Mouse (Mus musculus) cerebellum, adult 18-20 months (tissue): ENCODE data around the gene Olfr372.
"Not testable (repeated sequence)": the region's sequence is repeated elsewhere in the genome, so short reads cannot be mapped to it uniquely, and the experiment has no call there.

Experiments used
- DNase-seq, 2 experiments: peaks; one replicate each; pipeline ENCODE4 v3.0.0; 2021

Olfr372 gene

DNA sequence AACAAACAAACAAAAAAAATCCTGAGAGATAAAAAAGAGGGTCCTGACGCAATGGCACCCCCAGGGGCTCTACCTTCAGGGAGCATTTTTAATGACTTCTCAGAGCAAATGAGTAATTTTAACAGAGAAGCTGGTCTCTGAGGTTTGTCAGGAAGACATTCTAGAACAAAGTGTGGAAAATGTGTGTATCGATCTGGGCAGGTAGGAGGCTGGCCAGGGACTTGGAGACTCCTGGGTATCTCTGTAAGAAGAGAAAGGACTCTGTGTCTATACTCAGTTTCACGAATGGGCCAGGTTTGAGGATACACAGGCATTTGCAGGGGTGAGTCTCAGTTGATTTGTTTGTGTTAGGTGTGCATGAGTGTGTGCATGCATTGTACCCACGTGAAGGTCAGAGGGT lies at the start of gene Olfr372:
Gene Olfr372 (plus strand): TSS at position 301 of the 400 bp plus-strand sequence.
- DNase-seq: not testable (repeated sequence)

DNA sequence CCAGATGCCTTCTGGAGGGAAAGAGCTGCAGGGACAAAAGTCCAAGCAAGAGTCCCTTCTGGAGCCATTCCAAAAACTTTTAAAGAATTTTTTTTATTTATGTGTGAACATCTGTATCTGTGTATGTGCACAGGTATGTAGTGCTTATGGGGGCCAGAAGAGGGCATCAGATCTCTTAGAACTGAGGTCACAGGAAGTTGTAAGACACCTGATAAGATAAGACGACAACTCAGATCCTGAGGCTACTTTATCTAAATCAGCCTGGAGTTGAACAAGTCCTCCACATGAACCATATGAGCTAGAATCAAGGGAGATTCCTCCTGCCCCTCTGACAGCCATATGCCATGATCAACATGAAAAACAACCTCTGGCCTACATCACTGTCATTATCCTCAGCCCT lies 41.6 kb upstream of the Olfr372 start:
- DNase-seq: no peak

DNA sequence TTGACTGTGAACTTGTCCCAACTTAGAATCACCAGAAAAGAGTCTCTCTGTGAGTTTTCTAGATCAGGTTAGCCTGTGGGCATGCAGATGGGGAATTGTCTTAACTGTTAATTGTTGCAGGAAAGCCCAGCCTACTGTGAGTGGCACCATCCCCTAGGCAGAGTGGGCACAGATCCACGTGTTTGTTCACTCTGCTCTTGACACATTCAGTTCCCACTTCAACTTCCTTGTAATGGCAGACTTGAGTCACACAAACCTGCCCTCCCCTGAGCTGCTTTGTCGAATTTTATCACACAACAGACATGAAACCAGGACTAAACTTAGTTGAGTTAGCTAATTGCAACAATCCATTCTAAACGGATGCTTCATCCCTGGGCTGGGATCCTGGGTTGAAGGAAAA lies 40.8 kb upstream of the Olfr372 start:
- no peak for DNase-seq

DNA sequence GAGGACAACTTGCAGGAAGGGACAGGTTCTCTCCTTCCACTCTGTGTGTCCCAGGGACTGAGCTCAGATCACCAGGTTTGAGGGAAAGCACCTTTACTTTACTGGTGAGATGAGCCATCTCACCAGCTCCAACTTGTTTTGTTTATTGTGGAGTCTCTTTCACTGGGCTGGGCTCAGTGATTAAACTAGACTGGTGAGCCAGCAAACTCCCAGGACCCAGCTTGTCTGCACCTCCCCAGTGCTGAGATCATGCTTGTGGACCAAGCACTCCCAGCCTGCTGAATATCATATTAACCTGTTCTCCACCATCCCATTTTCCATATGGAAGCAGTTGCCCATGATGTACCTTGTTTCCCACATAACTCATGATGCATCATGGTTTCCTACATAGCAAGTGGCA lies 38.1 kb upstream of the Olfr372 start:
- no peak for DNase-seq

DNA sequence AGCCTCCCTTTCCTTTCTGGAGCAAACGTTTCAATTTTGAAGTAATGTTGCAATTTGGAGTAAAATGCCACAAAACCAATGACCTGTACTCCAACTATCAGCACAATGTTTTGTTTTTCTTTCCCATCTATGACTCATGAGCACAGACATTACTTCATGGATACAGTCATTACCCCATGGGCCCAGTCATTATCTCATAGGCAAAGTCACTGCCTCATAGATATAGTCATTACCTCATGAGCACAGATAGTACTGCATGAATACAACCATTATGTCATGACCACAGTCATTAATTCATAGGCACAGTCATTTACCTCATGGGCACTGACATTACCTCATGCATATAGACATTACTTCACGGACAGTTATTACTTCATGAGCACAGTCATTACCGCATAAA lies 35.1 kb upstream of the Olfr372 start:
- DNase-seq: no peak

DNA sequence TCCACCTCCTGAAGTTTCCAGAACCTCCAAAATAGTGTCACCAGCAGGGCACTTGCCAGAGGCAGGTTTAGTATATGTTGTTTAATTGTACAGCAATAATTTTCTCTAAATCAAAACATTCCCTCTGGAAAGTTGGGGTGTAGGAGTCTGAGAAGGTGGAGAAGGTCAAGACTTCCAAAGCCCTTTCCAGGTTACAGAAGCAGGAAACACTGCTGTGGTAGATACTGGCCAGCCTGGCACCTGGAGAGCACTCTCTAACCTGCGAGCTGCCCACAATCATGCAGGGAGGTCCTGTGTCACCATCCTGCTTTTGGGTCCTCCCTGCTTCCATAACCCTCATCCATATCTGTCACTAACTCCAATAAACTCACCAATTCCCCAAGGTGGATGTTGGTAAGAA lies 34.3 kb upstream of the Olfr372 start:
- DNase-seq: no peak

DNA sequence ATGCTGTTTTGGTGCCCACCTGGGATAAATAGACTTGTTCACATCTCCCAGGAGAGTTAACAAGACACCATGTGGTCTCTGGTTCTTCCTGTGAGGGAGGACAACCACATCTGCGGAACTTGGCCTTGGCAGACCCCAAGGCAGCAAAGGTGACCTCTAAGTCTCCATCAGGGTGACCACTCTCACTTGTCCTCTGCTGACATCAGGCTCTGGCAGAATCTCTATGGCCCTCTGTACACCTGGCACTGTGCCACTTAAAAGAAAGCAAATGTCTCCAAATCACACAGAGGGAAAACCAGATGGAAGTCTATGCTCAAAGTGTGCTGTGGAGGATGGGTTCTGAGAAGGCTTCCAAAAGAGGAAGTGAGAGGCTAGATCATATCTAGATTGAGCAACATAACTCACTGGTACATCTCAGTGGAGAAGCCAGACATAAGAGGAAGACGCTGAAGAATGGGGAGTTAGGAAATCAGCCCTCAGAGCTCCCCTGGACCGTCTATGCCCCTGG lies 32.8 kb upstream of the Olfr372 start:
- no peak for DNase-seq

DNA sequence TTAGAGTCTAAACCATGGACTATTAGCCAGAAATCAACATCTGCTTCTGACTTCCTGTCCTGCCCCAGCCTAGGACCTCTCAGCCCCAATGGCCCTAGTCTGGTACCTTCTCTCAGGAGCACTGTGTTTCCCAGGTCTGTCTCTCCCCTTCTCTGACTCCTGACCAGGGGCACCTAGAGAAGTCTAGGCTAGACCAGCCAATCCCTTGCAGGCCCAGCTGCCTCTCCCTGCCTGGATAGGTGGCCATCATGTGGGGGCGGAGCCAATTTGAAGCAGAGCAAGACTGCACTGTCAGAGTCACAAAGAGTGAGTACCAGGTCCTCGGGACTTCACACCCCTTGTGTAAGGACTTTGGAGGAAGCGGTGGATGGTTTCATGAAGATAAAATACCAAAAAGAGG lies 31.5 kb upstream of the Olfr372 start, which contains the start of gene Cyp4f18:
Gene Cyp4f18 (minus strand): TSS at position 154 of the 400 bp plus-strand sequence.
- DNase-seq: no peak

DNA sequence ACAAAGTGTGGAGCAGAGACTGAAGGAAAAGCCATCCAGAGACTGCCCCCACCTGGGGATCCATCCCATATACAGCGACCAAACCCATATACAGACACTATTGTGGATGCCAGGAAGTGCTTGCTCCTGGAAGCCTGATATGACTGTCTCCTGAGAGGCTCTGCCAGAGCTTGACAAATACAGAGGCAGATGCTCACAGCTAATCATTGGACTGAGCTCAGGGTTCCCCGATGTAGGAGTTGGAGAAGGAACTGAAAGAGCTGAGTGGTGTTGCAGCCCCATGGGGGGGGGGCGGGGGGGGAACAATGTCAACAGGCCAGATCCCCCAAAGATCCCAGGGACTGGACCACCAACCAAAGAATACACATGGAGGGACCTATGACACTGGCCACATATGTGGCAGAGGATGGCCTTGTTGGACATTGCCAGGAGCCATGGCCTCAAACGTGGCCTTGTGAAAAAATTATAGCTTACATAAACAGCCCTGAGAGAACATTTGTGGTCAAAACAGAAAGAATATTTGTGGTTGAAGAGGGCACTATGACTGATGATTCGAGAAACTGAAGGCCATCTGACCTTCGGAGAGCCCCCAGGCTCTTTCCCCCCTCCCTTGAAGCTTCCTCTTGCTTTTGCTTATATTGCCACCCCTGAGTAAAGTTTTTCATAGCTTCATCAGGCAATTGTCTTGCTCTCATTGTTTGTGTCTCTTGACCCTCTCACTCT lies 27.4 kb upstream of the Olfr372 start:
- not testable (repeated sequence) for DNase-seq

DNA sequence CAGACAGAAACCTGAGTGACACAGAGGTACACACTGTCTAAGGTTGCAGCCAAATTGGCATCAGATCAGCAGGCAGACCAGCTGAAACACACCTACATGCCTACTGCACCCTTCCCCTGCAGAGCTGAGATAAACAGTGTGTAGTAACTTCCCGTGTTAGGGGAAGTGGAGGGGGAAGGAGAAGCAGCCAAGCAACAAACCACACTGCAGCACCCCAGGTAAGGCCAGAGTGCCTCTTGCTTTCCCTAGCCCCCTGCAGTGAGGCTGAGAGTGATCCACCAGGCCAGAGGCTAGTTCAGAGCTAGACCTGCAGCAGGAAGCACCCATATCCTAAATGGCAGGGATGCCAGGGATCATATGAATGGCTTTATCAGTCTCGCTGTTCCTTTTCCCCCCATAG lies 23.7 kb upstream of the Olfr372 start:
- DNase-seq: not testable (repeated sequence)

DNA sequence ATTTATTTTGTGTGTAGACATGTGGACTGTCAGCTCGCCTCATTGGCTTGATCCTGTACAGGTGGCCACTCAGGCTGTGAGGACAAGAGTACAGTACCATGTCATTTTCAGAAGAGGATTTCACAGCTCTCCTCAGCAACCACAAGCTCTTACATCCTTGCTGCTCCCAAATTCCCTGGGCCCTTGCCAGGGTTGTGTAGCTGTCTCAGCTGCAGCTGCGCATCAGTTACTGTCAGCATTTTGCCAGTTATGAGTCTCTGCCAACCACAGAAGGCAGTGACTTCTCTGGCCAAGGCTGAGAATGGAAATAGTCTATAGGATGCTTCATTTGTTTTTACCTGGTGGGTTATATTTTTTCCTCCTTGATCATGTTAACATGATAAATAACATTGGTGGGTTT lies 22.9 kb upstream of the Olfr372 start:
- no peak for DNase-seq

DNA sequence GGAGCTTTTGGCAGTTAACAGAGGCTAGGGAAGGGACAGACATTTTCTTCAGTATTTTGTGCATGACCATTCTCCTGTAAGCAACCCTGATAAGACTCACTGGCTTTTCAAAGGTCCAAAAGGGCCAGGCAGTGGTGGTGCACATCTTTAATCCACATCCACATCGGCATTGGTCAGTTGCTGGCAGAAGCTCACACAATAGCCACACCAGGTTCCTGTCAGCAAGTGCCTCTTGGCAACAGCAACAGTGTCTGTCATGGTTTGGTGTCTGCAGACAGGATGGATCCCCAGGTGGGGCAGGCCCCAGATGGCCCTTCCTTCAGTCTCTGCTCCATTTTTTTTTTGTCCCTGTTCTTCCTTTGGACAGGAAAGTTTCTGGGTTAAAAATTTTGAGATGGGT lies 22.0 kb upstream of the Olfr372 start:
- DNase-seq: peak; percentile 22 to 25

DNA sequence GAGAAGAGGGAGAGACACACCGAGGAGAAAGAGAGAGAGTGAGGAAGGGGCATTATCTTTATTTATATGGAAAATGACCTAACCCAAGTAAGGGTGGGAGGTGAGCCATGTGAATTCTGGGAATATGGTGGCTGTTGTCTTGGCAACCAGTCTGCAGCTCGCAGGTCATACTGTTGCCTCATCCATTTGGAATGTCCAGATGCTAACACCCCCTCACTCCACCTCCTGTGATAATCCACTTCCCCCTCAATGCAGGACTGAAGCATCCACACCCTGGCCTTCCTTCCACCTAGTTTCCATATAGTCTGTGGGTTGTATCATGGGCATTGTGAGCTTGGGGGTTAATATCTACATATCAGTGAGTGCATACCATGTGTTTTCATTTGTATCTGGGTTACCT lies 21.2 kb upstream of the Olfr372 start:
- no peak for DNase-seq

DNA sequence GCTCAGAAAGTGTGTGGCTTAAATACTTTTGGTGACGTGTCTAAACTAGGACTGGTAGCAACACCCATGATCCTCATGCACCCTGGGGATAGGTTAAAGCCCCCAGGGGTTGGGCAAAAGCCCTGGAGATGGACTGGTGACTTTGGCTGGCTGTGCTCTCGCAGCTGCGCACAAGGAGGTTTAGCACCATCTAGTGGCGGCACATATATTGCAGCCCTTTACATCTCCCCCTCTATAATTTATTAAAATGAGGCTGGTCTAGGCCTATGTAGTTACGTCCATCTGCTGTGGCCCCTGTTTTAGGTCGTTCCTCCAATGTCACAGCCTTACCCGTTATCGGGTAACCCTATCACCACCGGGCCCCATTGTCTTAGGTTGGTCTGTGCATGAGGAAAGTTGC lies 16.1 kb upstream of the Olfr372 start:
- peak; percentile 25 to 53 for DNase-seq

DNA sequence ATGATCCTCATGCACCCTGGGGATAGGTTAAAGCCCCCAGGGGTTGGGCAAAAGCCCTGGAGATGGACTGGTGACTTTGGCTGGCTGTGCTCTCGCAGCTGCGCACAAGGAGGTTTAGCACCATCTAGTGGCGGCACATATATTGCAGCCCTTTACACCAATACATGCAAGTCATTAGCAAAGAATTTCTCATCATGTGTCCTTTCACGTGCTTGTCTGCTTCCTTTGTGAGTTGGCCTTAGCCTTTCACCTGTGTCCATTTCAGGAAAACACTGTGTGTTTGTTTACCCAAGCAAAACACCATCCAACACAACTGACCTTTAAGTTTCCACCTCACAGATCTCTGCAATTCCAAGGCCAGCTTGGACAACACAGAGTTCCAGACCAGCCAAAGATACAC lies 8.1 kb upstream of the Olfr372 start:
- peak; percentile 54 to 64 for DNase-seq

DNA sequence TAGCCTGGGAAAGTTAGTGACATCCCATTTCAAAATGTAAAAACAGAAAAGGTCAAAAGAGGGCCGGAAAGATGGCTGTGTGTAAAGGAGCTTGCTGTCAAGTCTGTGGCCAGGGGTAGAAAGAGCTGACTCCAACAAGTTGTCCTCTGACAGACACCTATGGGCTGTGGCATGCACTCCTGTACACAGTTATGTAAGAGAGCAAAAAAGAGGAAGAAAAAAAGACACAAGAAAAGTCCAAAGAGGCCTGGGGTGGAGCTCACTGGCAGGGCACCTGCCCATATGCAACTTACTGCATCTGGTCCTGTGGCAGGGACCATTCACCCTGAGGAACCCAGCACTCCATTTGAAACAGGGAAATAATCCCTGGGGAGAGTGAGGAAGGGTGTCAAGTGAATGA lies 1.5 kb downstream of the Olfr372 start:
- DNase-seq: no peak

DNA sequence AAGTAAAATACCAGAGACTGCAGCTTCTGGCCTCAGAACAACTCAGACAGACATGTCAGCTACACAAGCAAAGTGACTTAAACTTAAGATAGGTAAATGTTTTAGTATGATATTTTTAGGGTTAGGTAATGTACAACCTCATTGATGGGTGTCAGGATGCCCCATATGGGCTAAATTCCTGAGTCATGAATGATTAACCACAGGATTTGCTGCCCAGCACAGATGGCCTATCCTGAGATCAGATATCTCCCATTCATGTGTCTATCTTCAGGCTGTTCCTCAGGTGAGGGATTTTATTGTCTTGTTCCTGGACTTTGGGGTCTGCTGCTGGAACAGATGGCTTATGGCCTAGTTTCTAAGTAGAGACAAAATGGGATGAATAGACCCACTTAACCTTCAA lies 13.6 kb downstream of the Olfr372 start:
- DNase-seq: not testable (repeated sequence)

DNA sequence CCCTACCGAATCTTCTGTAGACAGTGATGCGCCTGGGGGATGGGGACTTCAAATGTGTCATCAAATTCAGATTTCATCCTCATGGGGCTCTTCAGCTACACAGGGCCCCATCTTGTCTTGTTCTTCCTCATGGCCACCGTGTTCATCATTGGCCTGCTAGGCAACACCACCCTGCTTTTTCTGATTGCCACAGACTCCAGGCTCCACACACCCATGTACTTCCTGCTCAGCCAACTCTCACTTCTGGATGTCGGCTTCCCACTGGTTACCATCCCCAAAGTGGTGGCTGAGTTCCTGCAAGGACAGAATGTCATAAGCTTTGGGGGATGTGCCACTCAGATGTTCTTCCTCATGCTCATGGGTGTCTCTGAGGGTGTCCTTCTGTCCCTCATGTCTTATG lies 16.6 kb downstream of the Olfr372 start:
- DNase-seq: not testable (repeated sequence)

DNA sequence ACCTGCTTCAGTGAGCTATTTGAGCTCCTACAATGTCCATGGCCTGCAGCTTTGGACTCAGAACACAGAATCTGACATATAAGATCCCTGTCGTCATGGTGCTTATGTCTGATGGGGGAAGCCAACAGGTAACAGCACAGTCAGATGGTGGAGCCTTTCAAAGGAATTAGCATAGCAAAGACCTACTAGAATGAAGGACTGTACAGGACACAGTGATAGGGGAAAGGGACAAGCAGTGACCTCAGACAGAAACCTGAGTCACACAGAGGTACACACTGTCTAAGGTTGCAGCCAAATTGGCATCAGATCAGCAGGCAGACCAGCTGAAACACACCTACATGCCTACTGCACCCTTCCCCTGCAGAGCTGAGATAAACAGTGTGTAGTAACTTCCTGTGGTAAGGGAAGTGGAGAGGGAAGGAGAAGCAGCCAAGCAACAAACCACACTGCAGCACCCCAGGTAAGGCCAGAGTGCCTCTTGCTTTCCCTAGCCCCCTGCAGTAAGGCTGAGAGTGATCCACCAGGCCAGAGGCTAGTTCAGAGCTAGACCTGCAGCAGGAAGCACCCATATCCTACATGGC lies 25.9 kb downstream of the Olfr372 start:
- DNase-seq: not testable (repeated sequence)

DNA sequence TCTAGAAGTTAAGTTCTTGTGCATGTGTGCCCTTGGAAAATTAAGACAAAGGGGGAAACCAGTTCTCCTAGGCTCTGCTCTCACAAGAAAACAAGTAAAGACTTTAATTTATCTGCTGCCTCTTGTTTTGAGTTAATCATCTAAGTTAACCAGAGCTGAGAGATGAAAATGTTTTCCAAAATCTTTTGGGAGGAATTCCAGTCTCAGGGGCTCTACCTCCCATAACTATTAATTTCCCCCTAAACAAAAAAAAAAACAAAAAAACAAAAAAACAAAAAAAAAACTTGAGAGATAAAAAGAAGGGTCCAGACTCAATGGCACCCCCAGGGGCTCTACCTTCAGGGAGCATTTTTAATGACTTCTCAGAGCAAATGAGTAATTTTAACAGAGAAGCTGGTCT lies 41.9 kb downstream of the Olfr372 start, which contains the start of gene Olfr373:
Gene Olfr373 (plus strand): TSS at position 301 of the 400 bp plus-strand sequence.
- DNase-seq: not testable (repeated sequence)

DNA sequence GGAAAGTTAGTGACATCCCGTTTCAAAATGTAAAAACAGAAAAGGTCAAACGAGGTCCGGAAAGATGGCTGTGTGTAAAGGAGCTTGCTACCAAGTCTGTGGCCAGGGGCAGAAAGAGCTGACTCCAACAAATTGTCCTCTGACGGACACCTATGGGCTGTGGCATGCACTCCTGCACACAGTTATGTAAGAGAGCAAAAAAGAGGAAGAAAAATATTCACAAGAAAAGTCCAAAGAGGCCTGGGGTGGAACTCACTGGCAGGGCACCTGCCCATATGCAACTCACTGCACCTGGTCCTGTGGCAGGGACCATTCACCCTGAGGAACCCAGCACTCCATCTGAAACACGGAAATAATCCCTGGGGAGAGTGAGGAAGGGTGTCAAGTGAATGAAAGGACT lies 43.7 kb downstream of the Olfr372 start:
- no peak for DNase-seq

DNA sequence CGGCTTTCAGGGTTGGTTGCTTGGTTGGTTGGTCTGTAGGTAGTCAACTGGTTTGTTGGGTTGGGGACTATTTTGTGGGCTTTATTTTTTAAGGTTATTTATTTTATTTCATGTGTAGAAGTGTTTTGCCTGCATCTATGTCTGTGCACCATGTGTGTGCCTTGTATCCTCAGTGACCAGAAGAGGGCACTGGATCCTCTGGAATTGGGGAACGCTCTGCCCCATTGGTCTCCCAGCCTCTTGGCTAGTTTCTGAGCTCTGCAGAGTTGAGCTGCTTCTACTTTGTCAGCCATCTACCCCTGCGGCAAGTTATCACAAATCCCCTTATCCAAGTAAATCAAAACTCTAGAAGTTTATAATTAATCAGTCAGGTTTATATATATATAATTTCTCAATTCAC lies 46.6 kb downstream of the Olfr372 start:
- not testable (repeated sequence) for DNase-seq

DNA sequence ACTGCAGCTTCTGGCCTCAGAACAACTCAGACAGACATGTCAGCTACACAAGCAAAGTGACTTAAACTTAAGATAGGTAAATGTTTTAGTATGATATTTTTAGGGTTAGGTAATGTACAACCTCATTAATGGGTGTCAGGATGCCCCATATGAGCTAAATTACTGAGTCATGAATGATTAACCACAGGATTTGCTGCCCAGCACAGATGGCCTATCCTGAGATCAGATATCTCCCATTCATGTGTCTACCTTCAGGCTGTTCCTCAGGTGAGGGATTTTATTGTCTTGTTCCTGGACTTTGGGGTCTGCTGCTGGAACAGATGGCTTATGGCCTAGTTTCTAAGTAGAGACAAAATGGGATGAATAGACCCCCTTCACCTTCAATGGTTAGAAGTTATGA lies 55.7 kb downstream of the Olfr372 start:
- not testable (repeated sequence) for DNase-seq

DNA sequence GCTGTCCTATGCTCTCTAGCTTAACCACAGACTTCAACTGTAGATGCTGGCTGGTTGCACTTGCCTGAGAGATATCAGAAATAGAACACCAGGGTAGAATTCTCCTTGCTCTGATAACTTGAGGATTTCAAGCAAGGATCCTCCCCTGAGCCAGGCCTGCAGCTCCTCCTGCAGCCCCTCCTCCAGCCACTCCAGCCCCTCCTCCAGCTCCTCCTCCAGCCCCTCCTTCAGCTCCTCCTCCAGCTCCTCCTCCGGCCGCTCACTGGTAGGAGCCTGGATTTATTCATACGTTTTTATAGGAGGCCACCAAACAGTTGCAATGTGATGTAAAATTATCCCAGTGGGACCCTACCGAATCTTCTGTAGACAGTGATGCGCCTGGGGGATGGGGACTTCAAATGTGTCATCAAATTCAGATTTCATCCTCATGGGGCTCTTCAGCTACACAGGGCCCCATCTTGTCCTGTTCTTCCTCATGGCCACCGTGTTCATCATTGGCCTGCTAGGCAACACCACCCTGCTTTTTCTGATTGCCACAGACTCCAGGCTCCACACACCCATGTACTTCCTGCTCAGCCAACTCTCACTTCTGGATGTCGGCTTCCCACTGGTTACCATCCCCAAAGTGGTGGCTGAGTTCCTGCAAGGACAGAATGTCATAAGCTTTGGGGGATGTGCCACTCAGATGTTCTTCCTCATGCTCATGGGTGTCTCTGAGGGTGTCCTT lies 58.5 kb downstream of the Olfr372 start:
- peak; percentile 10 to 31 for DNase-seq
